Mouse (Mus musculus) heart, embryonic 13.5 days (tissue): ENCODE data around the gene Ccdc14. TPM values are rescaled to one million over a fixed set of nuclear protein-coding genes. Genes with fewer than 3 reads are reported as not detected.

Experiments
- ATAC-seq: fragments of 200-750 bp; cut with Nextera tagmentation; 2 replicates; pipeline ENCODE4 v1.8.0; 2017; ENCODE audit warnings: moderate TSS enrichment; ENCODE audit not compliant: insufficient number of reproducible peaks, low FRiP score, low TSS enrichment; ENCODE audit errors: extremely low read depth
- H3K27ac ChIP-seq: fragments of 300-500 bp; sonication (generic); replicated peaks from 2 replicates; pipeline ENCODE4 v1.5.1; 2015; ENCODE audit warnings: moderate library complexity, mild to moderate bottlenecking, inconsistent platforms
- H3K27me3 ChIP-seq: fragments of 300-500 bp; sonication (generic); replicated peaks from 2 replicates; pipeline ENCODE4 v1.6.1; 2015; ENCODE audit warnings: mild to moderate bottlenecking, inconsistent platforms
- H3K36me3 ChIP-seq: fragments of 300-500 bp; sonication (generic); 2 replicates; pipeline ENCODE4 v1.6.1; 2015; ENCODE audit warnings: mild to moderate bottlenecking, inconsistent platforms
- H3K4me1 ChIP-seq: fragments of 300-500 bp; sonication (generic); 2 replicates; pipeline ENCODE4 v1.6.1; 2015; ENCODE audit warnings: inconsistent platforms
- H3K4me2 ChIP-seq: fragments of 300-500 bp; sonication (generic); 2 replicates; pipeline ENCODE4 v1.6.1; 2015; ENCODE audit warnings: inconsistent platforms, mild to moderate bottlenecking, moderate library complexity
- H3K4me3 ChIP-seq: fragments of 300-500 bp; sonication (generic); 2 replicates; pipeline ENCODE4 v1.5.1; 2015; ENCODE audit warnings: moderate library complexity, mild to moderate bottlenecking, inconsistent platforms
- H3K9ac ChIP-seq: fragments of 300-500 bp; sonication (generic); 2 replicates; pipeline ENCODE4 v1.6.1; 2015; ENCODE audit warnings: inconsistent platforms, mild to moderate bottlenecking, moderate library complexity
- H3K9me3 ChIP-seq: fragments of 300-500 bp; sonication (generic); 2 replicates; pipeline ENCODE4 v1.6.1; 2016; ENCODE audit warnings: inconsistent platforms
- WGBS: fragments of 180-500 bp; shearing (Covaris S2); methylation state at CpG from one replicate; pipeline ENCODE4 v1.1.7; 2015; ENCODE audit warnings: mixed read lengths; 5-methylcytosine and 5-hydroxymethylcytosine counted together
- polyA plus RNA-seq: library from polyadenylated mRNA; unstranded; fragments of >200 nt; fragmentation: Nextera tagmentation; extraction: Ambion mirVana; gene quantifications from 2 replicates; pipeline ENCODE4 v1.2.1, GENCODE M21; 2015

Ccdc14 gene
- polyA plus RNA-seq, 1 experiment from 2014 or later: 5.5 TPM

- Histone ChIP-seq H3K27ac (no peak overlapping the region), H3K4me3 (no peak overlapping the region), H3K9ac (no peak overlapping the region), H3K36me3 (no peaks in the 10 kb centered on the region), H3K27me3 (no peaks in the 10 kb centered on the region), H3K4me1 (no peaks in the 10 kb centered on the region), H3K9me3 (no peaks in the 10 kb centered on the region), H3K4me2 (no peak overlapping the region)
- ATAC-seq: no peak
- WGBS: 55% methylated on average over 5 of the region's 5 CpGs
Observed at GRCm38 (mm10) chr16:34758205-34758604, 67.8 kb downstream of the Ccdc14 start.

GRCm38 (mm10) chr16:34763959-34764591 lies 73.7 kb downstream of the Ccdc14 start:
- H3K27ac ChIP-seq: no peak overlapping the region
- no peak overlapping the region for H3K4me3 ChIP-seq
- no peaks in the 10 kb centered on the region for H3K36me3 ChIP-seq
- 67% methylated on average over 9 of the region's 9 CpGs for WGBS
- no peak overlapping the region for H3K9ac ChIP-seq
- H3K9me3 ChIP-seq: no peaks in the 10 kb centered on the region
- H3K4me1 ChIP-seq: 0 out of 2 replicates have a peak, but pooled peaks cover 5% of the 10 kb centered on the region
- H3K27me3 ChIP-seq: no peaks in the 10 kb centered on the region
- H3K4me2 ChIP-seq: no peak overlapping the region
- no peak for ATAC-seq

GRCm38 (mm10) chr16:34765666-34766065 lies 75.2 kb downstream of the Ccdc14 start:
- WGBS: 67% methylated on average over 1 of the region's 1 CpGs
- no peak for ATAC-seq
- H3K4me1 ChIP-seq: 0 out of 2 replicates have a peak, but pooled peaks cover 5% of the 10 kb centered on the region
- H3K36me3 ChIP-seq: no peaks in the 10 kb centered on the region
- no peak overlapping the region for H3K4me3 ChIP-seq
- no peaks in the 10 kb centered on the region for H3K27me3 ChIP-seq
- no peak overlapping the region for H3K9ac ChIP-seq
- no peaks in the 10 kb centered on the region for H3K9me3 ChIP-seq
- H3K27ac ChIP-seq: no peak overlapping the region
- no peak overlapping the region for H3K4me2 ChIP-seq

GRCm38 (mm10) chr16:34766193-34766592 lies 75.8 kb downstream of the Ccdc14 start:
- WGBS: 82% methylated on average over 1 of the region's 1 CpGs
- H3K36me3 ChIP-seq: no peaks in the 10 kb centered on the region
- ATAC-seq: no peak
- no peak overlapping the region for H3K4me3 ChIP-seq
- H3K4me1 ChIP-seq: 0 out of 2 replicates have a peak, but pooled peaks cover 5% of the 10 kb centered on the region
- H3K9ac ChIP-seq: no peak overlapping the region
- no peak overlapping the region for H3K4me2 ChIP-seq
- no peaks in the 10 kb centered on the region for H3K9me3 ChIP-seq
- H3K27ac ChIP-seq: no peak overlapping the region
- no peaks in the 10 kb centered on the region for H3K27me3 ChIP-seq

- H3K27me3 ChIP-seq: no peaks in the 10 kb centered on the region
- 77% methylated on average over 2 of the region's 2 CpGs for WGBS
- H3K9ac ChIP-seq: no peak overlapping the region
Observed at GRCm38 (mm10) chr16:34767443-34767842, 77.0 kb downstream of the Ccdc14 start.

GRCm38 (mm10) chr16:34768436-34768835 lies 78.0 kb downstream of the Ccdc14 start:
- 0 out of 2 replicates have a peak, but pooled peaks cover 5% of the 10 kb centered on the region for H3K4me1 ChIP-seq
- H3K27me3 ChIP-seq: no peaks in the 10 kb centered on the region
- no peaks in the 10 kb centered on the region for H3K9me3 ChIP-seq
- H3K4me2 ChIP-seq: no peak overlapping the region
- ATAC-seq: no peak
- no peaks in the 10 kb centered on the region for H3K36me3 ChIP-seq
- H3K27ac ChIP-seq: no peak overlapping the region
- H3K4me3 ChIP-seq: no peak overlapping the region
- 52% methylated on average over 4 of the region's 4 CpGs for WGBS
- H3K9ac ChIP-seq: no peak overlapping the region

More at GRCm38 (mm10) chr16:34767443-34767842, 77.0 kb downstream of the Ccdc14 start:
- no peaks in the 10 kb centered on the region for H3K9me3 ChIP-seq
- H3K36me3 ChIP-seq: no peaks in the 10 kb centered on the region
- ATAC-seq: no peak
- H3K27ac ChIP-seq: no peak overlapping the region
- H3K4me2 ChIP-seq: no peak overlapping the region
- no peak overlapping the region for H3K4me3 ChIP-seq
- 0 out of 2 replicates have a peak, but pooled peaks cover 5% of the 10 kb centered on the region for H3K4me1 ChIP-seq

- ATAC-seq: no peak
- H3K4me3 ChIP-seq: no peak overlapping the region
- WGBS: 87% methylated on average over 4 of the region's 4 CpGs
Observed at GRCm38 (mm10) chr16:34770127-34770526, 79.7 kb downstream of the Ccdc14 start.

GRCm38 (mm10) chr16:34772445-34773032 lies 82.1 kb downstream of the Ccdc14 start:
- no peak overlapping the region for H3K9ac ChIP-seq

More at GRCm38 (mm10) chr16:34770127-34770526, 79.7 kb downstream of the Ccdc14 start:
- H3K4me2 ChIP-seq: no peak overlapping the region
- no peak overlapping the region for H3K9ac ChIP-seq
- no peaks in the 10 kb centered on the region for H3K36me3 ChIP-seq
- no peaks in the 10 kb centered on the region for H3K27me3 ChIP-seq
- H3K4me1 ChIP-seq: no peaks in the 10 kb centered on the region
- no peaks in the 10 kb centered on the region for H3K9me3 ChIP-seq
- no peak overlapping the region for H3K27ac ChIP-seq

More at GRCm38 (mm10) chr16:34772445-34773032, 82.1 kb downstream of the Ccdc14 start:
- no peaks in the 10 kb centered on the region for H3K36me3 ChIP-seq
- no peaks in the 10 kb centered on the region for H3K4me1 ChIP-seq
- ATAC-seq: no peak
- no peak overlapping the region for H3K4me2 ChIP-seq
- no peaks in the 10 kb centered on the region for H3K9me3 ChIP-seq
- H3K4me3 ChIP-seq: no peak overlapping the region
- no peaks in the 10 kb centered on the region for H3K27me3 ChIP-seq
- WGBS: 71% methylated on average over 4 of the region's 4 CpGs
- no peak overlapping the region for H3K27ac ChIP-seq

Other genes starting within 250 kb of the Ccdc14 start
- 26.2 and 28.1 TPM in 2 replicates for gene Kalrn, start 117.1 kb upstream of the Ccdc14 start, polyA plus RNA-seq
- 0.45 and 1.0 TPM in 2 replicates for gene Ropn1, start 40.7 kb upstream of the Ccdc14 start, polyA plus RNA-seq
- 8.9 and 9.1 TPM in 2 replicates for gene Mylk, start 54.6 kb downstream of the Ccdc14 start, polyA plus RNA-seq